Mouse (Mus musculus): ENCODE data around the gene AF067061. TPM values are rescaled to one million over a fixed set of nuclear protein-coding genes. Genes with fewer than 3 reads are reported as not detected.

Gene AF067061
- total RNA-seq, 2 experiments from 2014 or later = not detected

Other genes with a start within 250 kb of the AF067061 start
- not detected for gene Gm36079, start 236.1 kb upstream of the AF067061 start, total RNA-seq (2021)
- gene Gm21188, start 210.9 kb upstream of the AF067061 start, total RNA-seq (2021) = under 1 TPM in 1 of 2 experiments, not detected in 1; 0.15 TPM
- not detected for gene Gm20767, start 122.9 kb upstream of the AF067061 start, total RNA-seq (2021)
- not detected for gene Gm21818, start 90.7 kb upstream of the AF067061 start, total RNA-seq (2021)
- not detected for gene Gm21762, start 47.2 kb upstream of the AF067061 start, total RNA-seq (2021)
- gene Gm21731, start 24.0 kb upstream of the AF067061 start, total RNA-seq (2021) = not detected
- gene BC147527, start 37.3 kb downstream of the AF067061 start, total RNA-seq (2021) = not detected
- not detected for gene Tcstv3, start 53.8 kb downstream of the AF067061 start, total RNA-seq (2021)

All from heart, postnatal 14 days (tissue).